Mouse (Mus musculus) inflammation-experienced regulatory T-cells, adult 16 weeks (primary cell): ENCODE data around the gene Senp3. TPM values are rescaled to one million over a fixed set of nuclear protein-coding genes. Genes with fewer than 3 reads are reported as not detected.

ENCODE experiments used
- polyA plus RNA-seq: library from polyadenylated mRNA; unstranded; fragments of 100-300 nt; shearing (Covaris generic); gene quantifications from one replicate; pipeline ENCODE4 v1.2.1, GENCODE M21; 2017

Gene Senp3
- 39.6 TPM for polyA plus RNA-seq

DNA sequence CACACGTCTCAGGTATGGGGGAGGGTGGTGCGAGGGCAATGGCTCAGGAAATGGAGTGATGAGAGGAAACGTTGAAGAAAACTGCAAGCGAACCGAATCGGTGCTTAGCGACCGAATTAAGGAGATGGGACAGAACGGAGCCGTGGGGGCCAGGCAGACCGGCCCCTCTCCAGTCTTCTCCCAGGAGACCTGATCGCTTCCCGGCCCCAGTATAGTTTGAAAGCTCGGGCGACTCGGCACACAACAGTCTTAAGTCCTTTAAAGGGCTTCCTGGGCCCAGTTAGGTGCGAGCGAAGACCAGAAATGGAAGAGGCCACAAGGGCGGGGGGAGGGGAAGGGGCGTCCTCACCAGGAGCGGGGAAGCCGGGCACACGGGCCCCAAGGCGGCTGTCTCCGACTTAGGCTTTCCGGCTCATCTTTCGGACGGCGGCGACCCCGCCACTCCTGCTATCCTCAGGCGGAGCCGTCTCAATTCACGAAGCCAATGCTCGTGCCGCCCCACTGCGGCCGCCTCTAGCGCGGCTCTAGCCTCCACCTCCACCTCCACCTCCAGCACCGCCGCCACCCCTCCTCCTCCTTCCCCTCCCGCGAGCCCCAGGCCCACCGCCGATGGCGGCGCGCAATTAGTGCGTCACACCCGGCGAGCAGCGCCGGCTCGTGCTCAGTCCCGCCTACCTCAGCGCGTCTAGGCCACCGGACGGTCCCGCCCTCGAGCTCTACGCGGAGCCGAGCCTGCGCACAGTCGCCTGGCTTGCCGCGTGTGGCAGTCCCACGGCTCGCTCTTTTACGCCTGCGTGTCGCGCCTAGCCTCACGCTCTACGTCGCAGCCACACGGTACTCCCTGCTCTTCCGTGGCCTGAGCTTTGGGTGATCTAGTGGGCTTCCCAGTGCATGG, at the start of gene Senp3:
Gene Senp3, minus strand, starts transcription at position 771 of the 895 bp plus-strand sequence.

DNA sequence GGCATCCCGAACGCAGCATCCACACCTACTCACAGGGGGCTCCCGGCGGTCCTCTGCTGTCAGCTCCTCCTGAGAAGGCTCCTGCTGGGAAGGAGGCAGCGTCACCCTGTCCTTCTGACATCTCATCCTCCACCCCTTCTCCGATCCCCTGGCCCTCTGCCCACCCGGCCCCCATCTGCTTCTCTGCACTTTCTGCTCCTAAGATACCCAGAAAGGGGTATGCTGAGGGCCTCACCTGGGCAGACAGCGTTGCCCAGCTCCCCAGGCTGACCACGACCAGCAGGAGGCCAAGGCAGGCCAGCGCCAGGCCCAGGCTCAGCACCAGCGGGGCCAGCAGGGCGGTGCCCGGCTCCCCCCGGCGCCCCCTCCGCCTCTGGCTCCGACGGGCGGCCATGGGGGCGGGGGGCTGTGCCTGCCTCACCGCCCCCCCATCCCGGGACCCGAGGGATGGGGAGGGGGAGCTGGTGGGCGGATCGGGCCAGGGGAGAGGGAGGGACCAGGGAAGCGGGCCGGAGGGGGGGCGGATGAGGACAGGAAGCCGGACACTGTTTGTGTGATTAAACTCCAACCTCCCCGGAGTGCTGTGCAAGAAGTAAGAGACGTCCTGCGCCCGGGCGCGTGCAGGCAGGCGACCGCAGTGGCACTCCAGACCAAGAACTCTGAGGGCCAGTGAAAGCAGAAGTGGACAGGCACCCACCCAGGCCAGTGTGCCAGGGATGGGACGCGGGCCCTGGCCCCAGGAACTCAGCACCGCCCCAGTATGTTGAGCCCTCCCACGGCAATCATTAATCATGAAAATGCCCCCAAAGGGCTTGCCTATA, 13.7 kb upstream of the Senp3 start, which contains the start of the genes Tnfsf12 and Tnfsfm13:
Gene Tnfsf12, minus strand, starts transcription at position 489 of the 821 bp plus-strand sequence.
Gene Tnfsfm13, minus strand, starts transcription at position 738 of the 821 bp plus-strand sequence.

DNA sequence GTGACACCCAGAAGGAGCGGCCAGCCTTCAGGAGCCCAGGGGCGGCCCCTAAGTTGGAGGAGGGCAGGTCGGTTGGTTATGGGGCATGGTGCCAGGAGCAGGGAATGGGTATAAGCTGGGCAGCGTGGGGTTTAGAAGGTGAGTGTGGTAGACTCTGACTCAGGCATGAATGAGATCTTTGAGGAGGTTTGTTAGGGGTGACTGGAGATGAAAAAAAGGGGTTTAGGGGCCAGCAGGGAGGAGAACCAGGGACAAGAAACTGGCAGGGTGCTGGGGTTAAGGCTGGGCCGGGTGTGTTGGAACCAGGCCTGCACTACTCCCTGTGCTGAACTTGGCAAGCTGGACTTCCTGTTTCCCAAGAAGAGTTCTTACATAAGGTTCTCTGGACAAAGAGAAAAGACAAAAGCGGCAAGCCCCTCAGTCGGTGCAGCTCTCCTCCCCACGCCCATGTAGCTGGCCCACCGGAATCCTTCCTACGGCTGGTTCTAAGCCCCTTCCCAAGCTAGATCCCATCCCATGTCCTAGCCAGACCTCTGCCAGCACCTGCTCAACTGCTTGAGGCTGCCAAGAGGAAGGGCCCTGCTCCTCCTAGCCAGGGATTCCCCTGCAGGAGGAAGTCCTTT, 3.8 kb upstream of the Senp3 start, which contains the start of gene Tnfsf13:
Gene Tnfsf13, minus strand, starts transcription at position 259 of the 623 bp plus-strand sequence.

DNA sequence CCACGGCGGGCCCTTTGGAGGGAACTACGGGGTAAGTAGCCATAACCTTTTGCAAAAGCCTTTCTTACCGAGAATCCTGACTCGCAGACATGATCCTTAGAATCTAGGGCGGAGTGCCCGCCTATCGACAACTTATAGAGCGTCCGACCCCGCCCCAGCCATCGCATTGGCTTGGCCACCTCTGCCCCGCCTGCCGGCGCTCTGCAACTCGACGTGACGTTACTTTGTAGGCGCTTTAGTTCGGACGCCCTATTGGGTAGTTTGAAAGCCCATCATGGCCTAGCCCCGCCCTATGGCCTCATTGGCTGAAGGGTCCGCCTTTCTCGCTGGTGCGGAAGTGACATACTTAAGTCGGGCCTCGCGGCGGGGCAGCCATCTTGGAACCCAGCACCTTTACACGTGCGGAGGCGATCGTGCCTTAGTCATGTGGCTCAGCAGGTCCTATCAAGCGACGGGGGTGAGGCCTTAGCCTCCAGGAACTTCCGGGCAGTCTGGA, 9.6 kb downstream of the Senp3 start, which contains the start of gene Eif4a1:
Gene Eif4a1, minus strand, starts transcription at position 213 of the 496 bp plus-strand sequence.

DNA sequence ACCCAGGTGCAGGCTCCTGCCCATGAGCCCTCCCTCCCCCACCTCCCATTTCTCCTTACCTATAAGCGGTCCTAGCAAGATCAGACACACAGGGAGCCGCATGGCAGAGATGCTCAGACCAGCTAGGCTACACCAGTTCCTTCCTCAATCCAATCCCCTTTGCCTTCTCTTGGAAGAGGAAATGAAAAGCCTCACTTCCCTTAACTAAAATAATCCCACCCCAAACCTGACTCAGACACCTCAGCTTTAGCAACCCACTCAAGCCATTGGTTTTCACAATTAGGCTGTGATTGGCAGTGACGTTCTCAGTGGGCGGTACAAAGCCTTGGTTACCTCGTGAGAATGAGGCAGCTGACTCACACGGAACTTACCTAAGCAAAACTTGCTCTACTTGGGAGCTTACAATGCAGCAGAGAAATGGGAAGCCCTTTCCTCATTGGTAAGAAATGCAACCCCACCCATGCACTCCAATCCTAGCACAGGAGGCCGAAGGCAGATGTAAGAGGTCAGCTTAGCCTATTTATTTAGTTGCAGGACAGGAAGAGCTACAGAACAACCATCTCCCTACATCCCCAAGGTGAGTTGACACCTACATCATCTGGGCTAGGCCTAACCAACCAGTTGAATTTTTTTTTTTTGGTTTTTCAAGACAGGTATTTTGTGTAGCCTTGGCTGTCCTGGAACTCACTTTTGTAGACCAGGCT, 15.8 kb downstream of the Senp3 start, which contains the start of gene Cd68:
Gene Cd68, minus strand, starts transcription at position 193 of the 704 bp plus-strand sequence.

DNA sequence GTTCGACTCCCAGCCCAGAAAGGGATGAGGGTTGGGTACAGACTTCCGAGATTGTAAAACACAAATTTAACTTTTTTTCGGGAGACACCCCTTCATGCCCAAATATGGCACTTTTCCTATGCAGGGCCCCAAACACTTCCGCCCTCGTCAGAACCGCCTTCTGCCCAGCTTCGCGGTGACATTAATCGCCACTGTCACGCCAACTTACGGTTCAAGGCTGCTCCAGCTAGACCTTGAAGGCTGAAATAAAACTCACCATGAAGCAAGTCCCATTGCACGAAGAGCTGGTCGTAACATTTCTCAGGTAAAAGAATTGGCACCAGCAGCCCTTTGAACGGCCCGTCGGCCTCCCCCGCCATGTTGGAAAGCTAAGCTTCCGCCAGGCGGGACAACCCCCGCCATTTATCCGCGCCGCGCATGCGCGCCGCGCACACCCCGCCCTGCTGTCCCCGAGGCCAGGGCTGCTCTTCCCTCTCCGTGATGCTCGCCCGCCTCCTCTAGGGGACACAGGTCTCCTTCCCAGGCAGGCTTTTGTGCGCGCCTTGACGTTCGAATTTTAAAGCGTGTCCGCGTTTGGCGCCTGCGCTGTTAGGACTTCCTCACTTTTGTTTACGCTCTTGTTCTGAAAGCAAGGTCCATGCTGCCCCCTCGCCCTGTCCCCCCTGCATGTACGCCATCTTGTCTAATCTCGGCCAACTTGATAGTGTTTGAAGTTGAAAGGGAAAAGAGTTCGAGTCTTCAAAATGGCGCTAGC, 19.5 kb downstream of the Senp3 start, which contains the start of gene Mpdu1:
Gene Mpdu1, minus strand, starts transcription at position 430 of the 754 bp plus-strand sequence.

DNA sequence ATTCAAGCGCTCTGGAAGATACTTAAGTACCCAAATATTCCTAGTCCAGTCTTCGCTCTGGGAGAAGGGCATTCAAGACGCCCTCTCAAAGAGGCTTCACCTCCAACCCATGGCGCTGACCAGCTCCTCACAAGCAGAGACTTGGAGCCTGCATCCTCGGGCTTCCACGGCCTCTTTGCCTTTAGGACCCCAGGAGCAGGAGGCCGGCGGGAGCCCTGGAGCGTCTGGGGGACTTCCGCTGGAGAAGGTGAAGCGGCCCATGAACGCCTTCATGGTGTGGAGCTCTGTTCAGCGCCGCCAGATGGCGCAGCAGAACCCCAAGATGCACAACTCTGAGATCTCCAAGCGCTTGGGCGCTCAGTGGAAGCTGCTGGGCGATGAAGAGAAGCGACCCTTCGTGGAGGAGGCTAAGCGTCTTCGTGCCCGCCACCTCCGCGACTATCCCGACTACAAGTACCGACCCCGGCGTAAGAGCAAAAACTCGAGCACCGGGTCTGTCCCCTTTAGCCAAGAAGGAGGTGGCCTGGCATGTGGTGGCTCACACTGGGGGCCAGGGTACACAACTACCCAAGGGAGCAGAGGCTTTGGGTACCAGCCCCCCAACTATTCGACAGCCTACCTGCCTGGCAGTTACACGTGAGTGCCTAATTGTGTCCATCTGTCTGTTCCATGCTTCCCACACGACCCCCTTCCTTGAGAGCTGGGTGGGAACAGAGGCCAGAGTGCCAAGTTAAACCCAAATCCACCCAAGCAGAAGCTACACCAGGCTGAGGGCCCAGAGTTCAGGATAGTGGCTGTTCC, 26.4 kb downstream of the Senp3 start, which contains the start of gene Sox15:
Gene Sox15, plus strand, starts transcription at position 51 of the 801 bp plus-strand sequence.

DNA sequence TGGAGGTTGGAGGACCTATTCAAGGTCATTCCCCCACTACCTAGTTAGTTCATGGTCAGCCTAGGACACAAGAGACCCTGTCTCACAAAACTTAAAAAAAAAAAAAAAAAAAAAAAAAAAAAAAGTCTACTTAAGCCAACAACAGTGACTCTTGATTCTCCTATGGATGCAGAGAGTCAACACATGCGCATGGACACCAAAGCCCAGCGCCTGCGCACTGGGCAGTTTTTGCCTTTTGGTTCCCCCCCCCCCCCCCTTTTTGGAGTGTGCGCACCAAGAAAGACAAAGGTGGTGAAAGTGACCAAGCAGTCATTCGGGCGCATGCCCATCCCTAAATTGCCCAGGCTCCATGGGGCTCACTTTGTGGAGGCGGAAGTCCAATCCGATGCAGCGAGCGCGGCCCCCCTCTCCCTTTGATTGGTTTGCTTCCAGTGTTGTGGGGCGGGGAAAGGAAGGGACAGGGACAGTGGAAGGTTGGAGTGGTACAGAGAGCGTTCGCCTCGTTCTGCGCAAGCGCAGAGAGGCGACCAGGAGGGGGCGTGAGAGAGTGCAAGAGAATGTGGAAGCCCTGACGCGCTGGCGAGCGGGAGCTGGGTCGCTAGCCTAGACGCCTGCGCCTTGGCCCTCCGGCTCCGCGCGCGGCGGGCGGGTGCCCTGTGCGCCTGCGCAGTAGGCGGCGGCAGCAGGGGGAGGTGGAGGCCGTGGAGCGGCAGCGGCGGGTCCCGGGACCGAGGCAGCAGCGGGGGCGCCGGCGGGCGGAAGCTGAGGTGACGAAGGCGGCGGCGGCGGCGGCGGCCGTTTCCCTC, 49.4 kb downstream of the Senp3 start, which contains the start of gene Fxr2:
Gene Fxr2, plus strand, starts transcription at position 707 of the 806 bp plus-strand sequence.

Other genes with a start within 250 kb of the Senp3 start
- not detected for gene Dnah2, start 133.0 kb downstream of the Senp3 start, polyA plus RNA-seq
- 0.27 TPM for gene Efnb3, start 121.9 kb downstream of the Senp3 start, polyA plus RNA-seq
- 32.4 TPM for gene Wrap53, start 101.8 kb downstream of the Senp3 start, polyA plus RNA-seq
- 242 TPM for gene Trp53, start 101.7 kb downstream of the Senp3 start, polyA plus RNA-seq
- gene Atp1b2, start 76.1 kb downstream of the Senp3 start, polyA plus RNA-seq: 0.20 TPM
- gene Shbg, start 64.2 kb downstream of the Senp3 start, polyA plus RNA-seq: not detected
- gene Sat2, start 60.1 kb downstream of the Senp3 start, polyA plus RNA-seq: not detected
- gene Fxr2, start 49.1 kb downstream of the Senp3 start, polyA plus RNA-seq: 11.9 TPM
- gene Sox15, start 26.8 kb downstream of the Senp3 start, polyA plus RNA-seq: not detected
- gene Mpdu1, start 19.4 kb downstream of the Senp3 start, polyA plus RNA-seq: 56.1 TPM
- gene Cd68, start 15.9 kb downstream of the Senp3 start, polyA plus RNA-seq: 10.3 TPM
- 508 TPM for gene Eif4a1, start 9.7 kb downstream of the Senp3 start, polyA plus RNA-seq
- gene Tnfsf13, start 3.7 kb upstream of the Senp3 start, polyA plus RNA-seq: 0.29 TPM
- not detected for gene Tnfsf12, start 13.8 kb upstream of the Senp3 start, polyA plus RNA-seq
- gene Tnfsfm13, start 14.0 kb upstream of the Senp3 start, polyA plus RNA-seq: not detected
- 58.0 TPM for gene Polr2a, start 76.6 kb upstream of the Senp3 start, polyA plus RNA-seq
- not detected for gene Slc35g3, start 79.9 kb upstream of the Senp3 start, polyA plus RNA-seq
- 5.8 TPM for gene Zbtb4, start 83.8 kb upstream of the Senp3 start, polyA plus RNA-seq
- 6.2 TPM for gene Chrnb1, start 113.9 kb upstream of the Senp3 start, polyA plus RNA-seq
- not detected for gene Fgf11, start 119.8 kb upstream of the Senp3 start, polyA plus RNA-seq
- not detected for gene Tmem102, start 123.5 kb upstream of the Senp3 start, polyA plus RNA-seq
- not detected for gene Gm39566, start 133.2 kb upstream of the Senp3 start, polyA plus RNA-seq
- not detected for gene Spem2, start 136.4 kb upstream of the Senp3 start, polyA plus RNA-seq
- gene Spem1, start 140.1 kb upstream of the Senp3 start, polyA plus RNA-seq: not detected
- gene Nlgn2, start 155.7 kb upstream of the Senp3 start, polyA plus RNA-seq: 0.61 TPM
- gene Tmem256, start 156.4 kb upstream of the Senp3 start, polyA plus RNA-seq: 113 TPM
- 27.8 TPM for gene Plscr3, start 164.3 kb upstream of the Senp3 start, polyA plus RNA-seq
- gene Tnk1, start 176.6 kb upstream of the Senp3 start, polyA plus RNA-seq: not detected
- gene Tmem95, start 195.9 kb upstream of the Senp3 start, polyA plus RNA-seq: not detected
- gene Kctd11, start 199.3 kb upstream of the Senp3 start, polyA plus RNA-seq: 2.3 TPM
- gene Acap1, start 213.5 kb upstream of the Senp3 start, polyA plus RNA-seq: 663 TPM
- 3.0 TPM for gene 2810408A11Rik, start 218.9 kb upstream of the Senp3 start, polyA plus RNA-seq
- 5.7 TPM for gene Neurl4, start 219.0 kb upstream of the Senp3 start, polyA plus RNA-seq
- 163 TPM for gene Gps2, start 231.8 kb upstream of the Senp3 start, polyA plus RNA-seq
- 1,233 TPM for gene Eif5a, start 239.9 kb upstream of the Senp3 start, polyA plus RNA-seq